Mouse (Mus musculus): Measurements from ENCODE around the gene Slc5a4b. TPM values are rescaled to one million over a fixed set of nuclear protein-coding genes. Genes with fewer than 3 reads are reported as not detected.
"Not testable (repeated sequence)": the region's sequence is repeated elsewhere in the genome, so short reads cannot be mapped to it uniquely, and the experiment has no call there.

Gene Slc5a4b
- not detected in 3 replicates for total RNA-seq (2017)

GRCm38 (mm10) chr10:76110861-76111260 lies at the start of gene Slc5a4b:
Gene Slc5a4b, minus strand, starts transcription at chr10:76110961.
- ATAC-seq (replicated peaks; ENCODE audit: insufficient number of reproducible peaks, low FRiP score, low TSS enrichment, poor library complexity, severe bottlenecking): no peak

DNA sequence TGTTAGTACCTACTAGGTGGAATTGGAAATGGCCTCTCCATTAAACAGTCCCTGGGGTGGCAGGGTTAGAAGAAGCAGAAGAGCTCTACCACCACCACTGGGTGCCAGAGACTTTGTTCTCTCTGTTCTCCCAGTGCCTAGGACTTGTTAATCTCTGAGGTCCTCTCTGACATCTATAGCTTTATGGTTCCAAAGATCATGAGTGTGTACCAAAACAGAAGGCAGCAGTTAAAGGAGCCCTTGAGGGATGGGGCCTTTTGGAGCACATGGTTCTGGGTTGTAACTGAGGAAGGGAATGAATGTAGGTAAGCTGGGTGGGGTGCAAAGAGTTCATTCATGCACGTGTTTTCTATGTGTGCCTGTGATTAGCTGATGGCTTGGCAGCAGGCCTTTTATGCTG lies 47.2 kb upstream of the Slc5a4b start:
- ATAC-seq (replicated peaks; ENCODE audit: insufficient number of reproducible peaks, low FRiP score, low TSS enrichment, poor library complexity, severe bottlenecking): no peak

DNA sequence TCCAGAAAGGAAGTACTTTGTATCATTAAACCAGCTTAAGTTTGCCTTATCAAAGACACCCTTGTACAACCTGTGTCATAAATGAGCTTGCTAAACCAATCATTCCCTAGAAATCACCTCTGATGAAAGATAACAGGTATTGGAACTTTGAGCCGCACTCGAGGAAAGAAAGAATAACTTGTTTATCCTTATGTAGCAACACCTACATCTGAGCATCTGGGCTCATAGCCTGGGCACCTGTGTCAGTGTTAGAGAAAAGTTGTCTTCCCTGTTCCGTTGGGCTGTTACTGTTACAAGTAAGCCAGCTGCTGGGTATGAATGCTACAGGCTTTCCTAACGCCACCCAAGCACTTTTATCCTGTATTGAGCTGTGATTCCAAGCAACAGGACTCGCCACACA lies 46.8 kb upstream of the Slc5a4b start:
- ATAC-seq (replicated peaks; ENCODE audit: insufficient number of reproducible peaks, low FRiP score, low TSS enrichment, poor library complexity, severe bottlenecking): no peak

- ATAC-seq (replicated peaks; ENCODE audit: insufficient number of reproducible peaks, low FRiP score, low TSS enrichment, poor library complexity, severe bottlenecking): no peak
Measured at GRCm38 (mm10) chr10:76155911-76156310, 45.1 kb upstream of the Slc5a4b start.

GRCm38 (mm10) chr10:76147278-76147677 lies 36.5 kb upstream of the Slc5a4b start, which contains the start of gene Slc5a4a:
Gene Slc5a4a, plus strand, starts transcription at chr10:76147451.
- ATAC-seq (replicated peaks; ENCODE audit: insufficient number of reproducible peaks, low FRiP score, low TSS enrichment, poor library complexity, severe bottlenecking): no peak

- no peak for ATAC-seq (replicated peaks; ENCODE audit: insufficient number of reproducible peaks, low FRiP score, low TSS enrichment, poor library complexity, severe bottlenecking)
Measured at GRCm38 (mm10) chr10:76146846-76147245, 36.1 kb upstream of the Slc5a4b start.

- no peak for ATAC-seq (replicated peaks; ENCODE audit: insufficient number of reproducible peaks, low FRiP score, low TSS enrichment, poor library complexity, severe bottlenecking)
Measured at GRCm38 (mm10) chr10:76136318-76136717, 25.6 kb upstream of the Slc5a4b start.

- no peak for ATAC-seq (replicated peaks; ENCODE audit: insufficient number of reproducible peaks, low FRiP score, low TSS enrichment, poor library complexity, severe bottlenecking)
Measured at GRCm38 (mm10) chr10:76132506-76132905, 21.7 kb upstream of the Slc5a4b start.

DNA sequence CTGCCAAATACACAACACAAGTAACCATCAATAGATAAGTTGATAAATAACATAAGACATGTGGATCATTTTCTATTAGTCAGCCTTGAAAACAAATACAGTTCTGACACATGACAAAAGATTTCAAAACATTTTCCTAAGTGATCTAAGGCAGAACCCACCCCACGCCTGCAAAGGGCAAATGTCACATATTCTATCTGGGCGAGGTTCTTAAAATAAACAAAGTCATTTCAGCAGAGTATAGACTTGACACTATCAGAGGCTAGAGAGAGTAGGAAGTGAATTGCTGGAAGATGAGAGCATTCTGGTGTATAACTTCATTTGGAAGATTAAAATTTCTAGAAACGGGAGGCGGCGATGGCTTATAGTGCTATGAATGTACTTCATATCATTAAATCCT lies 10.7 kb upstream of the Slc5a4b start:
- ATAC-seq (replicated peaks; ENCODE audit: insufficient number of reproducible peaks, low FRiP score, low TSS enrichment, poor library complexity, severe bottlenecking): no peak

- no peak for ATAC-seq (replicated peaks; ENCODE audit: insufficient number of reproducible peaks, low FRiP score, low TSS enrichment, poor library complexity, severe bottlenecking)
Measured at GRCm38 (mm10) chr10:76120124-76120711, 9.5 kb upstream of the Slc5a4b start.

DNA sequence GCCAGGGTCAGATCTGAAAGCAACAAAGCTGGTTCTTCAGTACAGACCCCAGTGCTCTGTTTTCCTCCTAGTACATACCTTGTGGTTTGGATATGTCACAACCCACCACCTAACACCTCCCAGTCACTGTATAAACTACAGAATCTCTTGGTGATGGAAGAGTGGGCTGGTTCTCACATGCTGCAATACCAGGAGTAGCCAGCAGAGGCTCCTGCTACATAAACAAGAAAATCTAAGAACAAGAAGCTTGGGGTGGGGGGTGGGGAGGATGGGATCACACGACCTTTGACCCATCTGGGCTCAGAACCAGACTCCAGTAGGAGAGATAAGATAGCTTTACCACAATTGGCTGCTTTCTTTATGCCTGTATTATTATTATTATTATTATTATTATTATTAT lies 8.0 kb upstream of the Slc5a4b start:
- no peak for ATAC-seq (replicated peaks; ENCODE audit: insufficient number of reproducible peaks, low FRiP score, low TSS enrichment, poor library complexity, severe bottlenecking)

GRCm38 (mm10) chr10:76117966-76118365 lies 7.2 kb upstream of the Slc5a4b start:
- ATAC-seq (replicated peaks; ENCODE audit: insufficient number of reproducible peaks, low FRiP score, low TSS enrichment, poor library complexity, severe bottlenecking): no peak

GRCm38 (mm10) chr10:76097368-76097767 lies 13.4 kb downstream of the Slc5a4b start:
- no peak for ATAC-seq (replicated peaks; ENCODE audit: insufficient number of reproducible peaks, low FRiP score, low TSS enrichment, poor library complexity, severe bottlenecking)

GRCm38 (mm10) chr10:76096580-76096979 lies 14.2 kb downstream of the Slc5a4b start:
- ATAC-seq (replicated peaks; ENCODE audit: insufficient number of reproducible peaks, low FRiP score, low TSS enrichment, poor library complexity, severe bottlenecking): no peak

GRCm38 (mm10) chr10:76077008-76077407 lies 33.8 kb downstream of the Slc5a4b start:
- not testable (repeated sequence) for ATAC-seq (replicated peaks; ENCODE audit: insufficient number of reproducible peaks, low FRiP score, low TSS enrichment, poor library complexity, severe bottlenecking)

DNA sequence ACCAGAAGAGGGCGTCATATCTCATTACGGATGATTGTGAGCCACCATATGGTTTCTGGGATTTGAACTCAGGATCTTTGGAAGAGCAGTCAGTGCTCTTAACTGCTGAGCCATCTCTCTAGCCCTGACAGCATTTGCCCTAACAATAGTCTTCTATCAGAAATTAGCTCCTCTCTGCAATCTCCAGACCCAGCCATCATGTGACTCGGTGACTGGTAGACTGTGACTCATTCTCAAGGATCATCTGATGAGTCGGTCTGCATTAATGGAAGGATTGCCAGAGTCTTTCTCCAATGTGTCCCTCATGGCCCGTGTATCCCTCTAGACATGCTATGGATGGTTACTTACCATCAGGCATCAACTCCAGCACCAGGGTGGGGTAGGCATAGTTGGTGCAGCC lies 38.7 kb downstream of the Slc5a4b start:
- not testable (repeated sequence) for ATAC-seq (replicated peaks; ENCODE audit: insufficient number of reproducible peaks, low FRiP score, low TSS enrichment, poor library complexity, severe bottlenecking)

- ATAC-seq (replicated peaks; ENCODE audit: insufficient number of reproducible peaks, low FRiP score, low TSS enrichment, poor library complexity, severe bottlenecking): no peak
Measured at GRCm38 (mm10) chr10:76067674-76068613, 42.8 kb downstream of the Slc5a4b start.

DNA sequence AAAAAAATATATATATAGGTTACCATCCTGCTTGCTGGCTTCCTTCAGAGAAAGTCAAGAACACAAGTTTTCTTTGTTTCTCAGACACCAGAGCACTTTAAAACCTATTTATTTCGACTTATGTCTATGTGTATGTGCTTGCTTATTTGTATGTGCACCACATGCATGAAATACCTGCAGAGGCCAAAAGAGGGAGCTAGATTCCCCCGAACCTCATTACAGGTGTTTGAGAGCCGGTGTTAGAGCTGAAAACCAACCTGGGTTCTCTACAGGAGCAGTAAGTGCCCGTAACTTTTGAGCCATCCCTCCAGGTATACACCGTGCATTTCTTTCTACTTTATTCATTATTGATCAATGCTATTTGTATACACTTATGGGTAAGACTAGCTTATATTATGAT lies 48.3 kb downstream of the Slc5a4b start:
- no peak for ATAC-seq (replicated peaks; ENCODE audit: insufficient number of reproducible peaks, low FRiP score, low TSS enrichment, poor library complexity, severe bottlenecking)

- no peak for ATAC-seq (replicated peaks; ENCODE audit: insufficient number of reproducible peaks, low FRiP score, low TSS enrichment, poor library complexity, severe bottlenecking)
Measured at GRCm38 (mm10) chr10:76051860-76052259, 58.9 kb downstream of the Slc5a4b start.

DNA sequence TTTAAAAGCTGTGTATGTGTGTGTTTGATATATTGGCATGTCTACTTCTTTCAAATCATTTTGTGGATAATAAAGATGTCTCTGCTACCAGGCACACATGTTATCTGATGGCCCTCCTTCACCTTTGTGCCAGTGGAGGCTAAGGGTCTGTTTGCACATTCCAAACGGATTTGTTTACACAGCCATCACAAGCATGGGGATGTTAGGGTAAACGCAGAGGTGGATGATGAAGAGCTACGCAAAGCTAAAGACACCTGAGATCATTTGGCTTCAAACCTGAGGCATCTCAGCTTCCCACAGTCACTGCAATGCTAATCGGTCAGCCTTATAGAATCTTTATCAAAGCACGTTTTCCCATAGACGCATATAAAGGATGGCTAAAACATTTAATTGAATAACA lies 61.8 kb downstream of the Slc5a4b start:
- no peak for ATAC-seq (replicated peaks; ENCODE audit: insufficient number of reproducible peaks, low FRiP score, low TSS enrichment, poor library complexity, severe bottlenecking)
